Mouse (Mus musculus) lung, postnatal 10 days (tissue): ENCODE results near the gene Vmn2r14.
A peak's percentile ranks its signal among the peaks of the same experiment; 100 is the strongest.
"Not testable (repeated sequence)": the region's sequence is repeated elsewhere in the genome, so short reads cannot be mapped to it uniquely, and the experiment has no call there.

Experiments used
- DNase-seq: peaks from one replicate; pipeline ENCODE4 v3.0.0; 2021

Gene Vmn2r14

DNA sequence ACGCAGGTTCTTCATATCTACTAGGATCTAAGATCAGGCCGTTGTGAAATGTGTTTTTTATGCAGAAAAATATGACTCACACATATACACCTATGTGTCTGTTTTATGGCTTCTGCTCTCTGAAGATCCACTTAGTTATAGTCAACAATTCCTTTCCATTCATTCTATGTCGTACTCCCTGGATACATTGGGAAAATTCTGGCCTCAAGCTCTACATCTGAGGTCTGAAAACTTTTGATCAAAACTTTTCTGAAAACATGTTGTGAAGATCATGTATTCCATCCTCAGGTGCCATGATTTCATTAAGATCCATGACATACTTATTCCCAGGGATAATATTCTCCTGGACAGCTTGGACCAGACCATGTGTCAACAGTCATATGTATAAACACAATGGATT lies at the start of gene Vmn2r14:
Gene Vmn2r14 (minus strand): TSS at position 101 of the 400 bp plus-strand sequence.
- no peak for DNase-seq

DNA sequence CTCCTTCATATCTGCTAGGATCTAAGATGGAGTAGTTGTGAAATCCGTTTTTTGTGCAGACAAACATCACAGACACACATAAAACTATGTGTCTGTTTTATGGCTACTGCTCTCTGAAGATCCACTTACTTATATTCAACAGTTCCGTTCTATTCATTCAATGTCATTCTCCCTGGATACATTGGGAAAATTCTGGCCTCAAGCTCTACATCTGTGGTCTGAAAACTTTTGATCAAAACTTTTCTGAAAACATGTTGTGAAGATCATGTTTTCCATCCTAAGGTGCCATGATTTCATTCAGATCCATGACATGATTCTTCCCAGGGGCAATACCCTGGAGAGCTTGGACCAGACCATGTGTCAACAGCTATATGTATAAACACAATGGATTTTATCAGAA lies 32.4 kb downstream of the Vmn2r14 start, which contains the start of gene Vmn2r13:
Gene Vmn2r13 (minus strand): TSS at position 101 of the 400 bp plus-strand sequence.
- DNase-seq, result not testable (repeated sequence)

DNA sequence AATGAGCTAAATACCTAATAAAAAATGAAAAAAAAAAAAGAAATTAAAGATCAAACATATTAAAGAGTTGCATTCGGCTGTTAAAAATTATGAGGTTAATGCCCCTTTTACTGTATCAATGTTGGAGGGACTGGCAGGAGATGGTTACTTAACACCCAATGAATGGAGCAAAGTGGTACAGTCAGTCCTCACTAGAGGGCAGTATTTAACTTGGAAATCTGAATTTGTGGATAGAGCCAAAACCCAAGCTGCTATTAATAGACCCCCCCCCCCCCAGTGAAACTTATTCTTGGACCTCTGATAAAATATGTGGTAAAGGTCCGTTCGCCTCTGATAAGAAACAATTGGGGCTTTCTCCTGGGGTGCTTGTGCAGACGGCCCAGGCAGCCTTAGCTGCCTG lies 57.7 kb downstream of the Vmn2r14 start:
- DNase-seq, result peak; percentile 2
